Mouse (Mus musculus): ENCODE data around the gene Gpr19.

Gpr19 gene

GRCm38 (mm10) chr6:134898095-134898965 is at the start of gene Gpr19:
Gene Gpr19, minus strand, starts transcription at chr6:134898578.
- peak; percentile 58 for DNase-seq (ENCODE audit: extremely low read depth, low read depth)

- peak; percentile 63 for DNase-seq (ENCODE audit: extremely low read depth, low read depth)
These were observed 49.1 kb upstream of the Gpr19 start for GRCm38 (mm10) chr6:134947311-134948087.

GRCm38 (mm10) chr6:134946858-134947257 is 48.5 kb upstream of the Gpr19 start:
- no peak for DNase-seq (ENCODE audit: extremely low read depth, low read depth)

- DNase-seq (ENCODE audit: extremely low read depth, low read depth), result no peak
These were observed 47.7 kb upstream of the Gpr19 start for GRCm38 (mm10) chr6:134946054-134946453.

- no peak for DNase-seq (ENCODE audit: extremely low read depth, low read depth)
These were observed 45.5 kb upstream of the Gpr19 start for GRCm38 (mm10) chr6:134943759-134944407.

GRCm38 (mm10) chr6:134939781-134940180 is 41.4 kb upstream of the Gpr19 start:
- DNase-seq (ENCODE audit: extremely low read depth, low read depth), result no peak

GRCm38 (mm10) chr6:134934305-134934704 is 35.9 kb upstream of the Gpr19 start:
- no peak for DNase-seq (ENCODE audit: extremely low read depth, low read depth)

- DNase-seq (ENCODE audit: extremely low read depth, low read depth), result no peak
These were observed 34.8 kb upstream of the Gpr19 start for GRCm38 (mm10) chr6:134933207-134933558.

GRCm38 (mm10) chr6:134932486-134933206 is 34.3 kb upstream of the Gpr19 start:
- no peak for DNase-seq (ENCODE audit: extremely low read depth, low read depth)

- no peak for DNase-seq (ENCODE audit: extremely low read depth, low read depth)
These were observed 32.8 kb upstream of the Gpr19 start for GRCm38 (mm10) chr6:134931146-134931545.

GRCm38 (mm10) chr6:134930383-134930782 is 32.0 kb upstream of the Gpr19 start:
- DNase-seq (ENCODE audit: extremely low read depth, low read depth), result no peak

- no peak for DNase-seq (ENCODE audit: extremely low read depth, low read depth)
These were observed 31.5 kb upstream of the Gpr19 start for GRCm38 (mm10) chr6:134929926-134930325.

GRCm38 (mm10) chr6:134928889-134929310 is 30.5 kb upstream of the Gpr19 start:
- no peak for DNase-seq (ENCODE audit: extremely low read depth, low read depth)

- peak; percentile 97 for DNase-seq (ENCODE audit: extremely low read depth, low read depth)
These were observed 29.9 kb upstream of the Gpr19 start for GRCm38 (mm10) chr6:134928096-134928888.

GRCm38 (mm10) chr6:134927595-134928095 is 29.3 kb upstream of the Gpr19 start:
- no peak for DNase-seq (ENCODE audit: extremely low read depth, low read depth)

- DNase-seq (ENCODE audit: extremely low read depth, low read depth), result no peak
These were observed 28.6 kb upstream of the Gpr19 start for GRCm38 (mm10) chr6:134926803-134927594.

- no peak for DNase-seq (ENCODE audit: extremely low read depth, low read depth)
These were observed 27.9 kb upstream of the Gpr19 start for GRCm38 (mm10) chr6:134926338-134926705.

- no peak for DNase-seq (ENCODE audit: extremely low read depth, low read depth)
These were observed 27.4 kb upstream of the Gpr19 start for GRCm38 (mm10) chr6:134925673-134926337.

- DNase-seq (ENCODE audit: extremely low read depth, low read depth), result no peak
These were observed 25.9 kb upstream of the Gpr19 start for GRCm38 (mm10) chr6:134924262-134924661.

All from MEL-GATA-1-ER (cell line).